Mouse (Mus musculus): ENCODE measurements around the gene Crlf1. TPM values are rescaled to one million over a fixed set of nuclear protein-coding genes. Genes with fewer than 3 reads are reported as not detected.

Gene Crlf1
- polyA plus RNA-seq (2017; shearing (Covaris generic)): not detected

DNA sequence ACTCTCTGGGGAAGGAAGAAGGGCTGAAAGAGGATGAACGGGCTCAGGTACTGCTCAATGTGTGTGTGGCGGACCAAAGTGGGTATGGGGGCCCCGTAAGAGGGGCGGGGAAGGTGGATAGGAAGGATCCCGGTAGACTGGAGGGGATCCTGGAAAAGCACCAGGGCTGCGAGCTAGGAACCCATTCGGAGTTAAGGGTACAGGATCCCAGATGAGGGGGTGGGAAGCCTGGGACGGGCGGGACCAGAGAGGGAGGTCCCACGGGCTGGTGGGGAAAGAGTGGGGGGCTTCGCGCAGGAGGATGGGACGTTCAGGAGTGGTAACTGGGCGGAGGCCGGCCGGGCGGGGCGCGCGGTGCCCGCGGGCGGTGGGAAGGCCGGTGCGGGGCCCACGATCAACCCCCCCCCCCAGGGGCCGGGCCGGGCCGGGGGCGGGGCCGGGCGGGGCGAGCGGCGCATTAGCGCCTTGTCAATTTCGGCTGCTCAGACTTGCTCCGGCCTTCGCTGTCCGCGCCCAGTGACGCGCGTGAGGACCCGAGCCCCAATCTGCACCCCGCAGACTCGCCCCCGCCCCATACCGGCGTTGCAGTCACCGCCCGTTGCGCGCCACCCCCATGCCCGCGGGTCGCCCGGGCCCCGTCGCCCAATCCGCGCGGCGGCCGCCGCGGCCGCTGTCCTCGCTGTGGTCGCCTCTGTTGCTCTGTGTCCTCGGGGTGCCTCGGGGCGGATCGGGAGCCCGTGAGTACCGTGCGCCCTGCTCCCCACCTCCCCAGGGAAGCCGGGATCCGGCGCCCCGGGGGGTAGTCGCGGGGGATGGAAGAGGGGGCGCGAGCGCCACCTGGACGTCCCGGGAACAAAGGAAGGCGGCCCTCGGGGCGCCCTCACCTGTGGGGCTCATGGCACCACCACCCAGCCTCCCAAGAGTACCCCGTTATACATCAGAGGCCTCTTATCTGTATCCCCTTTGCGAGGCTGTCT, at the start of gene Crlf1:
Crlf1 (plus strand) TSS at position 495 of the 977 bp plus-strand sequence.

DNA sequence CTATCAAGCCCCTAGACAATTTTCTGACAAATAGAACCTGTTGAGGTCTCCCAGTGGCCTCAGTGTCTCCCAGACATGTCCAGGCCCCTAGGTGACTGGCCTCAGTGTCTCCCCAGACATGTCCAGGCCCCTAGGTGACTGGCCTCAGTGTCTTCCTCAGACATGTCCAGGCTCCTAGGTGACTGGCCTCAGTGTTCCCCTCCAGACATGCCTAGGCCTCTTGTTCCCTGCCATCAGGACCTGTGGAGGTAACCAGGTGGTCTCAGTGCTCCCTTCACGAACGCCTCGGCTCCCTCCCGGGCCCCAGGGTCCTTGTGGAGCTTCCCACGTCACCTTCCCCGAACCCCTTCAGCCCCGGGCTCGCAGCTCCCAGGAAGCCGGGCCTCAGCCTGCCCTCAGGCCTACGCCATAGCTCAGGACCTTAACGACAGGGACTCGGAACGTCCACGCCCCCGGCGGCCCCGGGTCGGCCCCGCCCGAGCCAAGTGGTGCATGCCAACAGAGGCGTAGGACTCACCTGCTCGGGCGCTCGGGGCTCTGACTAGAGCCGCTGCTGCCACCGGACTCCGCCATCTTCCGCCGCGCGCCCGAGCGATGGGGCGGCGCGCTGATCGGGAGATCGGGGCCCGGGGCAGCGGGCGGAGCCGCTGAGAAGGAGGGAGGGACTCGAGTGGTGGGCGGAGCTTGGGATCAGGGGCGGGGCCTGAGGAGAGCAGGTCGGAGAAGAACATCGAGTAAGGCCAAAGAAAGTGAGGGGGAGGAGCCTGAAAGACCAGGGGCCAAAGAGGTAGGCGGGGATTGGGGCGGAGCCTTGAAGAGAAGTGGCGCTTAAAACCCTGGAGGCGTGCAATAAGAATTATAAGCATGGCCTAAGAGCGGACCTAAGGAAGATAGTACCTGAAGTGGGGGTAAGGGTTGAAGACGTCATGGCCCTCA, 16.4 kb upstream of the Crlf1 start, which contains the start of gene Klhl26:
Klhl26 (minus strand) TSS at position 636 of the 936 bp plus-strand sequence.

DNA sequence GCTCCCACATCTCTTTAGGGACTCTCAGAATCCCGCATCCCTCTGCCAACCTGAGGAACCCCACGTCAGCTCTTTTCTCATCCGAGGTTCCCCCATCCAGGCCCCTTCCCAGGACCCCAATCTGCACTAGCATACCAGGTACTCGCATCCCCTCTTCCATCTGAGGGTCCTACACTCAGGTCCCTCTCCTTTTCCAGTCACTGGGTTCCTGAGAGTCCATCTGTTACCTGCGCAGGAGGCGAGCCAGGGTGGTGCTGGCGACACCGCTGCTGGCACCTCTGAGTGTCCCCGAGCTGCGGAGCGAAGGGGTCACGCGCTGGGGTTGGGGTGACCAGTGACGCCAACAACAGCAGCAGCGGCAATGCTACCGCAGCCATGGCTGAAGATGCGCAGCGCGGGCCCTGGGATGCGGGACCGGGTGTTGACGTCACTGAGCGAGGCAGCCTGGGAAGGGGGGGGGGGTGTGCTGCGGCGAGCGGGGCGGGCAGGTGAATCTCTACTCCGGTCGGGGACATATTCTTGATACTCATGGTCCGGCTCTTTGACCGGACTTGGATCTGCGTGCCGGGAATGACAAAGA, 5.9 kb upstream of the Crlf1 start, which contains the start of gene Tmem59l:
Tmem59l (minus strand) TSS at position 418 of the 580 bp plus-strand sequence.

DNA sequence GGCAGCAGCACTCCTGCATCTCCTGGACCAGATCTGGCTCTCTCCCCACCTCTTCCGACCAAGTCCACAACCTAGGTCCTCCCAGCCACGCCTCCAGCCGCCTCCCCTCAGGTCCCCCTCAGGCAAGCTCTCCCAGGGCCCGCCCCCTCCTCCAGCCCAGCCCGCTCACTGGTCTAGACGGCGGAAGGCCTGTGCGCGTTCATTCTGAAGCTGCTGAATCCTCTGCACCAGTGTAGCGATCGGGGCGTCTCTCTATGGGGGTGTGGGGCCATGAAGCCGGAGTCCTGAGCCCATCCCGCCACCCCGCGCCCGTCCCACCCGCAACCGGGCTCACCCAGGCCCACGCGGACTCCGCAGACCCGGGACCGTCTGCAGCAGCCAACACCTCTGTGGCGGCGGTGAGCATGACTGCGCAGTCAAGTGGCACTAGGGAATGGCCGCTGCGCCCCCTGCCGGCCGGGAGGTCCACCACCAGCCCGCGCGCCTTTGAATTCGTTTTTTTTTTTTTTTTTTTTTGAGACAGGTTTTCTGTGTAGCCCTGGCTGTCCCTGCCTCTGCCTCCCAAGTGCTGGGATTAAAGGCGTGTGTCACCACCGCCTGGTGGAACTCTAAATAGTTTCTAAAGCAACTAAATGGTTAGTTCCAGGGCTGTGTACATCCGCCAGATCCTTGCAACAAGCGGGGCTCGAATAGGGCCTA, 13.5 kb downstream of the Crlf1 start, which contains the start of gene Rex1bd:
Rex1bd (minus strand) TSS at position 425 of the 699 bp plus-strand sequence.

DNA sequence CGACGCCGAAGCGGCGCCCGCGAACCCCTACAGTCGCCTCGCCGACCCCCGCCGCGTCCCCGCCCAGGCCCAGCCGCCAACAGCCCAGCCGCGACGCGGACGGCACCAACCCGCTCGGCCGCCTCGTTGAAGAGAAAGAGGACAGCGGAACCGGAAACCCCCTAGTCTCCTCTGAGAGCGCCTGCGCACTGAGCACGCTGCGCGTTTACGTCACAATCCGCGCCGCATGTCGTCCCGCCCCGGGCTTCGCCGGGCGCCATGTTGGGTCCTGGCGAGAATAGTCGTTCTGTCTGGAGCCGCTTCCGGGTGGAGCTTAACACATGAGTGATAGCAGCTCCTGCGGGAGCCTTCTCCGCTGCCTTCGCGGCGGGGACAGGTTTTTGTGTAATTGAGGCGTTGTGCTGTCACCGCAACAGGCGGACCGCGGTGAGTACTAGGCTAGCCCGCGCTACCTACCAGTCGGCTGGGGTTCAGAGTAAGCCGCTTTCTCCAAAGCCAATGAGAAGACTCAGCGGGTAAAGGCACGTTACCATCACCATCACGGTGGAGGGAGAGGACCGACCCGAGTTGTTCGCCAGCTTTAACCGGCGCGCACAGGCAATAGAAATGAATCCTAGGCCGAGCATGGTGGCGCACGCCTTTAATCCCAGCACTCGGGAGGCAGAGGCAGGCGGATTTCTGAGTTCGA, 17.4 kb downstream of the Crlf1 start, which contains the start of gene Uba52:
Uba52 (minus strand) TSS at position 574 of the 688 bp plus-strand sequence.

DNA sequence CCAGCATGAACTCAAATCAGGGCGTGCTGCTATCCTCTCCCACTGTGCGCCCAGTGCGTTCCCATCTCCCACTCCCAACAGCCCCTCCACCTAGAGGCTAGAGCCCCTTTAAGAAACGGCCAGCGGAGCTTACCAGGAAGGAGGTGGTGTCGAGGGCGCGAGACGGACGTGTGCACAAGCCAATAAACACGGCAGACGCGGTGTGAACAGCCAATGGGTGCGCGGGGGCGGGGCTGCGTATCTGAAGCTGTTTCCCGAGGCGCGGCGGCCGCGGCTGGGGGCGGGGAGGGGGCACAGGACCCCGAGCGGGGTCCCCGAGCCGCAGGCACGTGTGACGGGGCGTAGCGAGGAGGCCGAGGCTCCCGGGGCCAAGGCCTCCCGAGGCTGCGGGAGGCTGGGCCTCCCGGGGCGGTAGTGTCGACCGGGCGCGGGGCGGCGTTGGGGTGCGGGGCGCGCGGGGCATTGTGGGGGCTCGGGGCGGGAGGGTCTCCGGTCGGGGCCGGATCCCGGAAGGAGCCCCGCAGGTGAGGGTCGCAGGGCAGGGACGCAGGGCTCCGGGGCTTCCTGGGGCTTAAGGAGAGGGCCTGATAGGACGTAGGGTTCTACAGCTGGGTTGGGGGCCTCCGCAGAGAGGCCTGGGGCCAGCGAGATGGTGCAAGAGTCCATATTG, 34.7 kb downstream of the Crlf1 start, which contains the start of the genes Fkbp8 and Kxd1:
Fkbp8 (plus strand) TSS at position 213 of the 670 bp plus-strand sequence.
Kxd1 (minus strand) TSS at position 445 of the 670 bp plus-strand sequence.

DNA sequence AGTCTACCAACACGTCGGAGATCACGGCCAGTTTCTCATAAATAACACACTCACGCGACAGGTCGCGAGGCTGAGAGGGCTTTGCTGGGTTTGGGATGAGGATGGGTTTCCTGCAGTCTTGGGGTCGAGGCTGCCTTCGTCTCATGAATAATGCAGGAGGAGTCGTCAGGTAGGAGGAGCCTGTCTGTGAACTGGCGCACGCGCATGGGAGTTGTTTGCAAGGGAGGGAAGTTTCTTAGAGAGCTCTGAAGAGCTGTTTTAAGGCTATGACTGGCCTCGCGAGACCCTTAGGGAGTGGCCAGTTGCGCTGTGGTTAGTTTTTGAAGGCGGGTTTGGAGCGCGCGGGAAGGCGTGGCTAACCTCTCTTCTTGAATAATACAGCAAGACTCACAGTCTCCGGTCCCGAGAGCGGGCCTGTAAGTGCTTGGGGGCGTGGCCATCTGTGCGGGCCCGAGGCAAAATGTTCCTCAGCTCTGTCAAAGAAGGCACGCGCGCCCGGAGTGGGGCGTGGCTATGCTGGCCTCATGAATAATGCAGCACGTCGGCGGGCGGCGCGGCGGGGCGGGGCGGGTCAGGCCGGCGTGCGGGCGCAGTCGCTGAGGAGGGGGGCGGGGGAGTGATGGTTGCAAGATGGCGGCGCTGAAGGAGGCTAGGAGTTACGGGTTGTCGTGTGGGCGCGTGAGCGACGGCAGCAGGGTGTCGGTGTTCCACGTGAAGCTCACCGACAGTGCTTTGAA, 46.3 kb downstream of the Crlf1 start, which contains the start of gene Ell:
Ell (plus strand) TSS at position 381 of the 737 bp plus-strand sequence.

Other genes with a start within 250 kb of the Crlf1 start
- gene Homer3, start 210.3 kb upstream of the Crlf1 start, polyA plus RNA-seq (2017; shearing (Covaris generic)): 1.3 TPM
- 59.3 TPM for gene Ddx49, start 190.7 kb upstream of the Crlf1 start, polyA plus RNA-seq (2017; shearing (Covaris generic))
- gene Cope, start 190.6 kb upstream of the Crlf1 start, polyA plus RNA-seq (2017; shearing (Covaris generic)): 349 TPM
- gene Cers1, start 177.4 kb upstream of the Crlf1 start, polyA plus RNA-seq (2017; shearing (Covaris generic)): not detected
- gene Gdf1, start 163.3 kb upstream of the Crlf1 start, polyA plus RNA-seq (2017; shearing (Covaris generic)): not detected
- gene Upf1, start 139.9 kb upstream of the Crlf1 start, polyA plus RNA-seq (2017; shearing (Covaris generic)): 6.2 TPM
- gene Comp, start 119.6 kb upstream of the Crlf1 start, polyA plus RNA-seq (2017; shearing (Covaris generic)): 1.1 TPM
- gene Crtc1, start 53.6 kb upstream of the Crlf1 start, polyA plus RNA-seq (2017; shearing (Covaris generic)): 19.0 TPM
- 18.6 TPM for gene Klhl26, start 16.2 kb upstream of the Crlf1 start, polyA plus RNA-seq (2017; shearing (Covaris generic))
- gene Tmem59l, start 5.8 kb upstream of the Crlf1 start, polyA plus RNA-seq (2017; shearing (Covaris generic)): not detected
- 110 TPM for gene Rex1bd, start 13.6 kb downstream of the Crlf1 start, polyA plus RNA-seq (2017; shearing (Covaris generic))
- 1,044 TPM for gene Uba52, start 17.6 kb downstream of the Crlf1 start, polyA plus RNA-seq (2017; shearing (Covaris generic))
- 450 TPM for gene Fkbp8, start 34.6 kb downstream of the Crlf1 start, polyA plus RNA-seq (2017; shearing (Covaris generic))
- gene Kxd1, start 34.8 kb downstream of the Crlf1 start, polyA plus RNA-seq (2017; shearing (Covaris generic)): 84.7 TPM
- 43.3 TPM for gene Ell, start 46.3 kb downstream of the Crlf1 start, polyA plus RNA-seq (2017; shearing (Covaris generic))
- gene Isyna1, start 101.2 kb downstream of the Crlf1 start, polyA plus RNA-seq (2017; shearing (Covaris generic)): 98.4 TPM
- 34.8 TPM for gene Ssbp4, start 115.7 kb downstream of the Crlf1 start, polyA plus RNA-seq (2017; shearing (Covaris generic))
- gene Lrrc25, start 123.0 kb downstream of the Crlf1 start, polyA plus RNA-seq (2017; shearing (Covaris generic)): 0.40 TPM
- gene Gdf15, start 139.3 kb downstream of the Crlf1 start, polyA plus RNA-seq (2017; shearing (Covaris generic)): not detected
- gene Pgpep1, start 167.2 kb downstream of the Crlf1 start, polyA plus RNA-seq (2017; shearing (Covaris generic)): 6.1 TPM
- 330 TPM for gene Lsm4, start 180.1 kb downstream of the Crlf1 start, polyA plus RNA-seq (2017; shearing (Covaris generic))
- 22.8 TPM for gene Jund, start 205.8 kb downstream of the Crlf1 start, polyA plus RNA-seq (2017; shearing (Covaris generic))
- 0.09 TPM for gene Iqcn, start 210.3 kb downstream of the Crlf1 start, polyA plus RNA-seq (2017; shearing (Covaris generic))
- gene Gm3336, start 225.4 kb downstream of the Crlf1 start, polyA plus RNA-seq (2017; shearing (Covaris generic)): not detected
- gene Pde4c, start 230.6 kb downstream of the Crlf1 start, polyA plus RNA-seq (2017; shearing (Covaris generic)): 0.85 TPM

Measured in inflammation-experienced regulatory T-cells, adult 16 weeks (primary cell).